Mouse (Mus musculus): ENCODE data around the gene Crybg2.
A peak's percentile ranks its signal among the peaks of the same experiment; 100 is the strongest.

Crybg2 gene

DNA sequence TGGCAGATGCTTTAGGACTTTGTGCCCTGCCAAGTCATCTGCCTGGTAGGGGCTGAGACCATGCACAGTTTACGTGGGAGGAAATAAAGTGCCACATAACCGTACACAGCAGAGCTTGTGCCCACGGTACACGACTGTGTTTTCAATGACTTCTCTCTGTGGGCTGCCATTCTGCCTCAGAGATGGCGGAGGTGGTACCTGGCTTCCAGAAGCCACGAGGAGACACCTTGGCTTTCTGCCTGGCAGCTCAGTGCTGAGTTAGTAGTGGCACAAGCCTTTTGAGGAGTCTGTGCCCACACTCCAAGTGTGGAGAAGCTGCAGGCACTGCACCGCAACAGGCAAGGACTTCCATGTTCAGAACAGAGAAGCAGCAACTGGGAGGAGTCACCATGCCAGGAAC is 47.1 kb downstream of the Crybg2 start:
- no peaks in the 10 kb centered on the region for H3K27me3 ChIP-seq (ENCODE audit: insufficient read depth, low read length)
- TF ChIP-seq NANOG (IDR thresholded peaks at IDR 0.05; ENCODE audit: borderline replicate concordance, low read length): no peak
- TF ChIP-seq POU5F1 (IDR thresholded peaks at IDR 0.05; ENCODE audit: borderline replicate concordance, low read length): no peak
- no peak for TF ChIP-seq CTCF (conservative IDR thresholded peaks at IDR 0.05; ENCODE audit: low read length)
- H3K4me1 ChIP-seq (replicated peaks; ENCODE audit: low read depth, low read length): peaks cover 79% of the 10 kb centered on the region
- H3K4me3 ChIP-seq (replicated peaks; ENCODE audit: low read length): peak overlapping the region; percentile 30; the same call in 1 of the 2 replicates
- H3K9me3 ChIP-seq (ENCODE audit: low read length): no peaks in the 10 kb centered on the region
- peaks cover 9% of the 10 kb centered on the region for H3K36me3 ChIP-seq (ENCODE audit: insufficient read depth, low read length)

DNA sequence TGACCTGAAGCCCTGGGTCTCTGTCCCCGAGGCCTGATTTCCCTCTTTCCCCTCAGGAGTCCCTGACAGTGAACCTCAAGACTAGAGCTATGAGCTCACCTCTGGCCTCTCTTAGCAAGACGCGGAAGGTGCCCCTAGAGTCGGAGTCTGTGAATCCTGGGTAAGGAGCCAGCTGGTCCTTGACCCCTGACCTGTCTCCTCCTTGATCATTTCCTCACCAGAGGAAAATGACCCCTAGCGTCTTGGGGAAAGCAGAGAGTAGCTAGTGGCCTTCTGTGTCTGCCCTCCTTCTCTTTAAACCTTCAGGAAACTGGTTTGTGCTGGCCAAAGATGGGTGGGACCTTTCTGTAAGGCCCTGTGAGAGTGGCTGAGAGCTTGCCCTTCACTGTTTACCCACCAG is 47.6 kb downstream of the Crybg2 start:
- Histone ChIP-seq H3K27me3 (ENCODE audit: insufficient read depth, low read length) (no peaks in the 10 kb centered on the region), H3K9me3 (ENCODE audit: low read length) (no peaks in the 10 kb centered on the region), H3K4me3 (replicated peaks; ENCODE audit: low read length) (peak overlapping the region; percentile 30; the same call in 1 of the 2 replicates), H3K4me1 (replicated peaks; ENCODE audit: low read depth, low read length) (peaks cover 79% of the 10 kb centered on the region), H3K36me3 (ENCODE audit: insufficient read depth, low read length) (peaks cover 9% of the 10 kb centered on the region)
- no peak for TF ChIP-seq CTCF (conservative IDR thresholded peaks at IDR 0.05; ENCODE audit: low read length)

DNA sequence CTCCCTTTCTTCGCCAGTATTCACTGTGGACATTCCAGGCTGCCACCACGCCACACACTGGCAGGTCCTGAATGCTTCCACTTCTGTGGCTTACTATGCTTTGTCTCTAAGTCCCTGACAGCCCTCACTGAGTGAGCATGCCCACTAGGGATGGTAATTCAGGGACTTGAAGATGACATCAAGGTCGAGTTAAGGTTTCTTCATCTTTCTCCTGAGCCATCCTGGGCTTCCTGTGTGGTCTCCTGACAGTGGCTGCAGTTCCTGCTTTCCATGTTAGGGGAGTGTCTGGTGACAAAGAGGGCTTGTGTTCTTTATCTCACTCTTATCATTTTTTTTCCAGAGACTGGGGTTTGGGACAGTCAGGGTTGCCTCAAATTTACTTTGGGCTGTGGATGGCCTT is 50.0 kb downstream of the Crybg2 start:
- Histone ChIP-seq H3K4me1 (replicated peaks; ENCODE audit: low read depth, low read length) (peaks cover 94% of the 10 kb centered on the region), H3K27me3 (ENCODE audit: insufficient read depth, low read length) (no peaks in the 10 kb centered on the region), H3K4me3 (replicated peaks; ENCODE audit: low read length) (no peak overlapping the region), H3K36me3 (ENCODE audit: insufficient read depth, low read length) (peaks cover 9% of the 10 kb centered on the region), H3K9me3 (ENCODE audit: low read length) (no peaks in the 10 kb centered on the region)
- TF ChIP-seq POU5F1 (IDR thresholded peaks at IDR 0.05; ENCODE audit: borderline replicate concordance, low read length) (no peak), NANOG (IDR thresholded peaks at IDR 0.05; ENCODE audit: borderline replicate concordance, low read length) (no peak), CTCF (conservative IDR thresholded peaks at IDR 0.05; ENCODE audit: low read length) (no peak)

DNA sequence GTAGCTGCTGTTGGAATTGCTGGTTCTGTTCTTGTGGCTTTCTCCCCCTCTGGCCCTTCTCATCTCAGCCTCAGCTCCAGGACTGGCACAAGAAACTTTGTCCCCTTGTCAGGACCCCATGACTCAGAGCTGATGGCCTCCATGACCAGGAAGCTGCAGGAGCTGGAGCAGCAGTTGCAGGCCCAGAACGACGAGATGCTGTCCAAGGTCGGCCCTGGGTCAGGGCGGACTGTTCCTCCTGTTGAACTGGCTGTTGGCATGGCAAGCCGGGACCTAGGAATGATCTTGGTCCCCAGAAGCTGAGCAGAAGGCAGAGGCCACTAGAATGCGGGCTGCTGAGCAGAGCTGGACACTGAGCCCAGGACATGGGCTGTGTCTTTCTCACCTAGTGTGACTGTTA is 51.8 kb downstream of the Crybg2 start:
- no peak for TF ChIP-seq POU5F1 (IDR thresholded peaks at IDR 0.05; ENCODE audit: borderline replicate concordance, low read length)
- TF ChIP-seq NANOG (IDR thresholded peaks at IDR 0.05; ENCODE audit: borderline replicate concordance, low read length): no peak
- no peak for TF ChIP-seq CTCF (conservative IDR thresholded peaks at IDR 0.05; ENCODE audit: low read length)
- no peaks in the 10 kb centered on the region for H3K27me3 ChIP-seq (ENCODE audit: insufficient read depth, low read length)

DNA sequence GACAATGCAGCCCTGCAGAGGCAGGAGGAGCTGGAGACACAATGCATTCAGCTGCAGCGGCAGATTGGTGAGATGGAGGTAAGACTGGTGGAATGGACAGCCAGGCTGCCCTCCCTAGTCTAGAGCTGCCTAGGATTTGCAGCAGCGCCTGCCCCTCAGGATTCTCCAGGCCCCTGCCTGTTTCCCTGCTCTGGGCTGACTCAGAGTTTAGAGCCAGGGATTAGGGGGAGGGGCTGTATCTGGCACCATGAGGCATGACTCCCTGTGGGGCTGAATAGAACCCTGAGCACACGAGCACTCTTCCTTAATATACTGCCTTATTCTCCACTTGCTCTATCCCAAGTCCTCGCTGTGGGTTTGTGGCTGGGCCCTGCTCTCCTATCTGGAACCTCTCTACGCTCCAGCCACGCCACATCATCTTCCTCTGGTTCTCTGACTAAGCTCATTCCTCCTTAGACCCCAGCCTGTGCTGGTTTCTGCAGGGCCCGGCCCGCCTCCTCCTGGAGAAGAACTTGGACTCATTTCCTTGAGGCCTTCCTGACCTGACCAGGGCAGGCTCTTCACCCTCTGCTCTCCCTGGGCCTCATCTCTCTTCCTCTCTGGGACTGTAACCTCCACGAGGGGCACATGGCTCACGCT is 52.9 kb downstream of the Crybg2 start:
- peak overlapping the region; percentile 54 for H3K4me3 ChIP-seq (replicated peaks; ENCODE audit: low read length)
- H3K9me3 ChIP-seq (ENCODE audit: low read length): no peaks in the 10 kb centered on the region
- TF ChIP-seq NANOG (IDR thresholded peaks at IDR 0.05; ENCODE audit: borderline replicate concordance, low read length) (no peak), CTCF (conservative IDR thresholded peaks at IDR 0.05; ENCODE audit: low read length) (no peak), POU5F1 (IDR thresholded peaks at IDR 0.05; ENCODE audit: borderline replicate concordance, low read length) (no peak)
- no peaks in the 10 kb centered on the region for H3K27me3 ChIP-seq (ENCODE audit: insufficient read depth, low read length)
- H3K36me3 ChIP-seq (ENCODE audit: insufficient read depth, low read length): peaks cover 9% of the 10 kb centered on the region
- H3K4me1 ChIP-seq (replicated peaks; ENCODE audit: low read depth, low read length): peaks cover 99% of the 10 kb centered on the region

More for the DNA sequence above, 51.8 kb downstream of the Crybg2 start:
- Histone ChIP-seq H3K36me3 (ENCODE audit: insufficient read depth, low read length) (peaks cover 9% of the 10 kb centered on the region), H3K4me1 (replicated peaks; ENCODE audit: low read depth, low read length) (peaks cover 99% of the 10 kb centered on the region), H3K9me3 (ENCODE audit: low read length) (no peaks in the 10 kb centered on the region), H3K4me3 (replicated peaks; ENCODE audit: low read length) (peak overlapping the region; percentile 54)

DNA sequence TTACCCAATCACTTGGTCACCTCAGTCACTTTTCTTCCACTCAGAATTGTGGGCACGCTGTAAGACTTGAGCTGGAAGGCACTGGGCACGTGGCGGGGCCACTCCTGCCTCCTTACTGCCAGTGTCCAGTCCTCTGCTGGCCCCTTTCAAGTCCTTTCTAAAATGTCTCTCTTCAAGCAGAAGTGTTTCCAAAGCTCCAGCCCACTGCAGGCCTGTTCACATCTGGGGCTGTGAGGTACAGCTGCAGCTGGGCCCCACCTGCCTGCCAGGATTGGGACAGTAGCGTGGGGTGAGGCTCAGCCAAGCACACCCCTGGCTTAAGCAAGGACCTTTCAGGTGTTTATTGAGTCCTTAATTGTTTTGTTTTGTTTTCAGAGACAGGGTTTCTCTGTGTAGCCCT is 53.4 kb downstream of the Crybg2 start:
- Histone ChIP-seq H3K36me3 (ENCODE audit: insufficient read depth, low read length) (peaks cover 6% of the 10 kb centered on the region), H3K4me1 (replicated peaks; ENCODE audit: low read depth, low read length) (peaks cover 99% of the 10 kb centered on the region), H3K4me3 (replicated peaks; ENCODE audit: low read length) (peak overlapping the region; percentile 54), H3K27me3 (ENCODE audit: insufficient read depth, low read length) (no peaks in the 10 kb centered on the region), H3K9me3 (ENCODE audit: low read length) (no peaks in the 10 kb centered on the region)
- TF ChIP-seq NANOG (IDR thresholded peaks at IDR 0.05; ENCODE audit: borderline replicate concordance, low read length) (no peak), CTCF (conservative IDR thresholded peaks at IDR 0.05; ENCODE audit: low read length) (no peak), POU5F1 (IDR thresholded peaks at IDR 0.05; ENCODE audit: borderline replicate concordance, low read length) (no peak)

DNA sequence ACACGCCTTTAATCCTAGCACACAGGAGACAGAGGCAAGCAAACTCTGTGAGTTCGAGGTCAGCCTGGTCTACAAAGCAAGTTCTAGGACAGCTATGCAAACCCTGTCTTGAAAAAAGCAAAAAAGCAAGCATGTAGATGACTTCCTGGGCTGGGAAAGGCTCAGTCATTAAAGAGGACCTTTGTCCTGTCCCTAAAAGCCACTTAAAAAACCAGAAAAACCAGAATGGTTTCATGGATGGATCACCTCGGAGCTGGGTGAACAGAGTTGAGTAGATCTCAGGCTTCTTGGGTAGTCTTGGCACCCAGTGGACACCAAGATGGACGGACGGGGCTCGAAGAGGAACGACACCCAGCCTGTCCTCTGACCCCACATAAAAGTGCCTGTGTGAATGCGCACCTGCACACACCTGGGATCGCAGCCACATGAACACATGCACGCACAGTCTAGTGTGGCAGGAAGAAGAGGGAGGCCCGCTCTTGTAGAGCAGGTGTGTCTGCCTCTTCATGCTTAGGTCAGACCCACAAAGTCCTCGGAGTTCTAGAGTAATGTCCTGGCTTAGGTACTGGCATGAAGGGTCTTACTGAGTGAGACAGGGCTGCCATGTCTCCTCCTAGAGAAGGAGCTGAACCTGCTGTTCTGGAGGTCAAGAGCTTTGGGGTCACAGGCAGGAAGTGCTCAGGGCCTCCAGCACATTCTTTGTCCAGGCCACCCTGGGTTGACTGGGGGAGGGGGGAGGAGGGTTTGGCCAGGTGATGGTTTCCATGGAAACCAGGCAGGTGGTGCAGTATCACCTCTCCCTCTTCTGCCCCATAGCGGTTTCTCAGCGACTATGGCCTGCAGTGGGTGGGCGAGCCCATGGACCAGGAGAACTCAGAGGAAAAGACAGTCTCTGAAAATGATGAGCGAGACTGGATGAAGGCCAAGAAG is 54.9 kb downstream of the Crybg2 start:
- TF ChIP-seq NANOG (IDR thresholded peaks at IDR 0.05; ENCODE audit: borderline replicate concordance, low read length) (no peak), CTCF (conservative IDR thresholded peaks at IDR 0.05; ENCODE audit: low read length) (no peak), POU5F1 (IDR thresholded peaks at IDR 0.05; ENCODE audit: borderline replicate concordance, low read length) (no peak)

DNA sequence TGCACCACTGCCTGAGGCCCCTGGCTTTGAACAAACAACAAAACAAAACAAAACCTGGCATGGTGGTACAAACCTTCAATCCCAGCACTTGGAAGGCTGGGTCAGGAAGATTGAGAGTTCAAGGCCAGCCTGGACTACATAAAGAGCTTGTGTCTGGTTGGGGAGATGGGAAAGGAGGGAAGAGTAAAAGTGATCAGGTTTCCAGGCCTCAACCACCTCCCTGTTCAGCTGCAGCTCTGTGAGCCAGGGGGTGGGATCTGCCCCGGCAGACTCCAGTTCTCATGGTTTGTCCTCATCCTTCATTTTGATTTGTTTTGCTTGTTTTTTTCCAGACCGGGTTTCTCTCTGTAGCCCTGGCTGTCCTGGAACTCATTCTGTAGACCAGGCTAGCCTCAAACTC is 55.9 kb downstream of the Crybg2 start:
- Histone ChIP-seq H3K4me3 (replicated peaks; ENCODE audit: low read length) (peak overlapping the region; percentile 81), H3K4me1 (replicated peaks; ENCODE audit: low read depth, low read length) (peaks cover 98% of the 10 kb centered on the region)

More for the DNA sequence above, 54.9 kb downstream of the Crybg2 start:
- Histone ChIP-seq H3K27me3 (ENCODE audit: insufficient read depth, low read length) (no peaks in the 10 kb centered on the region), H3K9me3 (ENCODE audit: low read length) (no peaks in the 10 kb centered on the region), H3K4me1 (replicated peaks; ENCODE audit: low read depth, low read length) (peaks cover 97% of the 10 kb centered on the region), H3K4me3 (replicated peaks; ENCODE audit: low read length) (peak overlapping the region; percentile 81), H3K36me3 (ENCODE audit: insufficient read depth, low read length) (no peaks in the 10 kb centered on the region)

More for the DNA sequence above, 55.9 kb downstream of the Crybg2 start:
- no peaks in the 10 kb centered on the region for H3K27me3 ChIP-seq (ENCODE audit: insufficient read depth, low read length)
- no peaks in the 10 kb centered on the region for H3K9me3 ChIP-seq (ENCODE audit: low read length)
- 0 out of 2 replicates have a peak, but pooled peaks cover 3% of the 10 kb centered on the region for H3K36me3 ChIP-seq (ENCODE audit: insufficient read depth, low read length)
- no peak for TF ChIP-seq CTCF (conservative IDR thresholded peaks at IDR 0.05; ENCODE audit: low read length)
- no peak for TF ChIP-seq POU5F1 (IDR thresholded peaks at IDR 0.05; ENCODE audit: borderline replicate concordance, low read length)
- no peak for TF ChIP-seq NANOG (IDR thresholded peaks at IDR 0.05; ENCODE audit: borderline replicate concordance, low read length)
